Mouse (Mus musculus) ES-Bruce4 (cell line): ENCODE measurements around the gene Gan. TPM values are rescaled to one million over a fixed set of nuclear protein-coding genes. Genes with fewer than 3 reads are reported as not detected.
A peak's percentile ranks its signal among the peaks of the same experiment; 100 is the strongest.

ENCODE experiments used
- H3K27ac ChIP-seq: 2 replicates; pipeline ENCODE4 v1.5.1; 2012; ENCODE audit warnings: low read length, inconsistent platforms; ENCODE audit not compliant: insufficient read depth
- H3K27me3 ChIP-seq: 2 replicates; pipeline ENCODE4 v1.6.1; 2012; ENCODE audit warnings: mild to moderate bottlenecking, low read length, inconsistent platforms; ENCODE audit not compliant: control insufficient read depth, poor library complexity, insufficient read depth, severe bottlenecking
- H3K36me3 ChIP-seq: 2 replicates; pipeline ENCODE4 v1.6.1; 2012; ENCODE audit warnings: inconsistent platforms, mild to moderate bottlenecking, low read length, moderate library complexity; ENCODE audit not compliant: control insufficient read depth, poor library complexity, insufficient read depth, severe bottlenecking
- H3K4me1 ChIP-seq: one replicate; pipeline ENCODE4 v1.8.1; 2011; ENCODE audit warnings: low read length; ENCODE audit not compliant: control insufficient read depth, insufficient read depth
- H3K4me3 ChIP-seq: 2 replicates; pipeline ENCODE4 v1.5.1; 2011; ENCODE audit warnings: low read depth, mild to moderate bottlenecking, low read length
- H3K9ac ChIP-seq: 2 replicates; pipeline ENCODE4 v1.6.1; 2012; ENCODE audit warnings: low read depth, mild to moderate bottlenecking, inconsistent platforms; ENCODE audit not compliant: poor library complexity, severe bottlenecking
- H3K9me3 ChIP-seq: replicated peaks from 2 replicates; pipeline ENCODE4 v1.6.1; 2012; ENCODE audit warnings: mild to moderate bottlenecking, low read length, inconsistent platforms; ENCODE audit not compliant: control insufficient read depth, poor library complexity, insufficient read depth, severe bottlenecking
- CTCF ChIP-seq: IDR thresholded peaks from one replicate; pipeline ENCODE4 v1.8.1; 2011; ENCODE audit warnings: low read depth, low read length
- EP300 ChIP-seq: IDR thresholded peaks from 2 replicates; pipeline ENCODE4 v1.6.1; 2011; ENCODE audit warnings: low read depth, low read length; ENCODE audit not compliant: insufficient read depth
- POLR2A ChIP-seq: IDR thresholded peaks from one replicate; pipeline ENCODE4 v1.8.1; 2011; ENCODE audit warnings: low read length; ENCODE audit not compliant: insufficient read depth
- polyA plus RNA-seq: library from polyadenylated mRNA; stranded (reverse); fragments of >200 nt; gene quantifications from 2 replicates; pipeline ENCODE4 v1.2.4, GENCODE M21; 2011; ENCODE audit warnings: low read depth; ENCODE audit not compliant: missing spikeins, insufficient read depth, insufficient read length

The Gan gene
- polyA plus RNA-seq: 11.0 and 11.7 TPM in 2 replicates

GRCm38 (mm10) chr8:117158135-117158761, at the start of gene Gan:
TSS of gene Gan (plus strand) at chr8:117158135.
- H3K4me3 ChIP-seq: peak within 1 kb of the TSS; percentile 94
- no peaks in the 10 kb centered on the region for H3K4me1 ChIP-seq
- H3K27ac ChIP-seq: no peak within 1 kb of the TSS
- H3K9me3 ChIP-seq: no peaks in the 10 kb centered on the region
- no peaks in the 10 kb centered on the region for H3K27me3 ChIP-seq
- no peak for TF ChIP-seq EP300
- no peak for TF ChIP-seq POLR2A
- no peak for TF ChIP-seq CTCF
- peak within 1 kb of the TSS; percentile 80 for H3K9ac ChIP-seq
- no peaks in the 10 kb centered on the region for H3K36me3 ChIP-seq

GRCm38 (mm10) chr8:117109018-117109711, 48.8 kb upstream of the Gan start:
- no peaks in the 10 kb centered on the region for H3K36me3 ChIP-seq
- TF ChIP-seq CTCF (peak; percentile 69), POLR2A (no peak), EP300 (no peak)
- H3K9ac ChIP-seq: no peak overlapping the region
- no peak overlapping the region for H3K27ac ChIP-seq
- peaks cover 2% of the 10 kb centered on the region for H3K4me1 ChIP-seq
- no peaks in the 10 kb centered on the region for H3K9me3 ChIP-seq
- no peak overlapping the region for H3K4me3 ChIP-seq
- no peaks in the 10 kb centered on the region for H3K27me3 ChIP-seq

DNA sequence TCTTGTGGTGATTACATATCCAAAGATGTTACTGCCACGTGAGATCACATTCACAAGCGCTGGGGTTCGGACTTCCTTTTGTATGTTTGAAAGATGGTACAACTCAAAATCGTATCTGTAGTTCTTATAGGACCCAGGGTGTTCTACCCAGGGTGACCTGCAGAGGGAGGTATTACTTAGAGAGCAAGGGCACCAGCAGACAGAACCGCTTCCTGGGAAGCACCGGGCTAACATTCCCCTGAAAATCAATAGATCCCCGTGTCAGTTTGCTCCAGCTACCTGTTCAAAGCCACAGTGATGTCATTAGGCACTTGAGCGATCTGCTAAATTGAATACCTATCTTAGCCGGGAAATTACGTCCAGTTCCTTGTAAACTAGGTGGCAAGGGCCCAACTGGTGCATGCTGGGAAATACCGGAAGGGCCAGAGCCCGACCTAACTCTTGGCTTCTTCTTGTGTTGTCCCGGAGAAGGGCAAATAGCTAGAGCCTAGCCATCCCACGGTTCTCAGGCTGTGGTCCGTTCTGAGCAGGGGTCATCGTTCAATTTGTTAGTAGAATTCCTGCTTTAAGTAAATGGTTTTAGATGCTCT, 48.0 kb upstream of the Gan start:
- no peak overlapping the region for H3K9ac ChIP-seq
- H3K27me3 ChIP-seq: no peaks in the 10 kb centered on the region
- H3K4me1 ChIP-seq: peaks cover 2% of the 10 kb centered on the region
- H3K27ac ChIP-seq: no peak overlapping the region
- no peaks in the 10 kb centered on the region for H3K36me3 ChIP-seq
- no peaks in the 10 kb centered on the region for H3K9me3 ChIP-seq
- H3K4me3 ChIP-seq: no peak overlapping the region
- TF ChIP-seq CTCF (peak; percentile 56), POLR2A (no peak), EP300 (no peak)

DNA sequence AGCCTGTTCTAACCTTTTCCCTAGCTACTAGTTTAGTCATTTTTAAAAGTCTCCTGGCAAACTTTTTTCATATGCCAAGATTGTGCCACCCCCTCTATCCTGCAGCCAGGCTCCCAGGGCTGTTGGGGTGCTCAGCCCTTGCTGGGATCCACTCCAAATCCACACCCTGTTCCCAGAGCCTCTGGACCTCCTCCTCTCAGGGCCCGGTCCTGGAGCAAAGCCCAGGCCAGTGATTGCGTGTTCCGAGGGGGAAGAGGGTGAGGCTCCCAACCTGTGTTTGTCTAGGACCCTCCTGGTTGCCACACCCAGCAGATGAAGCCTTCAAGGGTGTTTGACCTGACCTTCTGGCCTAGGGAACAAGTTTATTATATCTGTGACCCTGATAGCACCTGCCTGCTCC, 46.3 kb upstream of the Gan start:
- Histone ChIP-seq H3K4me1 (peaks cover 8% of the 10 kb centered on the region), H3K4me3 (no peak overlapping the region), H3K27me3 (no peaks in the 10 kb centered on the region), H3K27ac (no peak overlapping the region), H3K9ac (no peak overlapping the region), H3K9me3 (no peaks in the 10 kb centered on the region), H3K36me3 (no peaks in the 10 kb centered on the region)
- TF ChIP-seq POLR2A (no peak), CTCF (no peak), EP300 (no peak)

- H3K27ac ChIP-seq: no peak overlapping the region
- no peak for TF ChIP-seq CTCF
- no peak for TF ChIP-seq POLR2A
- 0 out of 2 replicates have a peak, but pooled peaks have one; percentile 48 for TF ChIP-seq EP300
- H3K36me3 ChIP-seq: no peaks in the 10 kb centered on the region
- H3K27me3 ChIP-seq: no peaks in the 10 kb centered on the region
- no peak overlapping the region for H3K4me3 ChIP-seq
- peaks cover 8% of the 10 kb centered on the region for H3K4me1 ChIP-seq
- no peaks in the 10 kb centered on the region for H3K9me3 ChIP-seq
- H3K9ac ChIP-seq: no peak overlapping the region
These were observed 45.7 kb upstream of the Gan start for GRCm38 (mm10) chr8:117112261-117112660.

DNA sequence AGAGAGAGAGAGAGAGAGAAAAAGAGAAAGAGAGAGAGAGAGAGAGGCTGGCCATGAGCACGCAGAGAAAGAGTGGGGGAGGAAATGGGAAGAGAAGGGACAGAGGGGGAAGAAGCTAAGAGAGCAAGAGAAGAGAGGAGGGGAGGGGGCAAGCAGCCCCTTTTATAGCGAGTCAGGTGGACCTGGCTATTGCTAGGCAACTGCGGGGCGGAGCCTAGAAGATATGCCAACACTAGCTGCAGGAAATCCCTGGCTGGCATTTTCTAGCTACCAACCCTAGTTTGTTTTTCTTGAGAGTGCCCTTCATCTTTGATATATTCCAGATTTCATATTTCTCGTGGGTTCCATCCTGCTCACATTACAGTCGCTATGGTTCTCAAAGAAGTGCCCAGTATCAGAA, 42.8 kb upstream of the Gan start:
- Histone ChIP-seq H3K27ac (no peak overlapping the region), H3K9ac (no peak overlapping the region), H3K9me3 (no peaks in the 10 kb centered on the region), H3K36me3 (no peaks in the 10 kb centered on the region), H3K4me3 (no peak overlapping the region), H3K27me3 (no peaks in the 10 kb centered on the region), H3K4me1 (peaks cover 8% of the 10 kb centered on the region)
- TF ChIP-seq POLR2A: no peak
- no peak for TF ChIP-seq CTCF
- TF ChIP-seq EP300: no peak
